Mouse (Mus musculus): ENCODE measurements around the gene Agl.

GRCm38 (mm10) chr3:116701601-116702000 is 106.4 kb downstream of the Agl start:
- TF ChIP-seq CTCF (IDR thresholded peaks at IDR 0.05; ENCODE audit: control insufficient read depth, insufficient read depth, insufficient read length) (no peak), MAX (IDR thresholded peaks at IDR 0.05) (no peak)
